Mouse (Mus musculus) C2C12 (cell line): ENCODE measurements around the gene Stk10.

ENCODE experiments used
- CEBPB ChIP-seq: IDR thresholded peaks from one replicate; pipeline ENCODE4 v1.6.1; 2011; ENCODE audit warnings: low read depth, mild to moderate bottlenecking, control low read depth, moderate library complexity
- CTCF ChIP-seq: IDR thresholded peaks from one replicate; pipeline ENCODE4 v1.5.1; 2011; ENCODE audit not compliant: control insufficient read depth, insufficient read depth, insufficient read length
- FOSL1 ChIP-seq: IDR thresholded peaks from one replicate; pipeline ENCODE4 v1.8.0; 2011; ENCODE audit warnings: mild to moderate bottlenecking, low read length; ENCODE audit not compliant: poor library complexity, insufficient read depth, severe bottlenecking
- MAX ChIP-seq: IDR thresholded peaks from one replicate; pipeline ENCODE4 v1.6.1; 2011; ENCODE audit warnings: mild to moderate bottlenecking, control low read depth
- MYOD1 ChIP-seq: IDR thresholded peaks from one replicate; pipeline ENCODE4 v1.6.1; 2011; ENCODE audit warnings: low read depth; ENCODE audit not compliant: control insufficient read depth, insufficient read length
- MYOG ChIP-seq: IDR thresholded peaks from one replicate; pipeline ENCODE4 v1.6.1; 2011; ENCODE audit not compliant: control insufficient read depth, insufficient read length; ENCODE audit errors: extremely low read depth
- USF1 ChIP-seq: IDR thresholded peaks from one replicate; pipeline ENCODE4 v1.6.1; 2011; ENCODE audit warnings: low read depth, mild to moderate bottlenecking, control low read depth, moderate library complexity

DNA sequence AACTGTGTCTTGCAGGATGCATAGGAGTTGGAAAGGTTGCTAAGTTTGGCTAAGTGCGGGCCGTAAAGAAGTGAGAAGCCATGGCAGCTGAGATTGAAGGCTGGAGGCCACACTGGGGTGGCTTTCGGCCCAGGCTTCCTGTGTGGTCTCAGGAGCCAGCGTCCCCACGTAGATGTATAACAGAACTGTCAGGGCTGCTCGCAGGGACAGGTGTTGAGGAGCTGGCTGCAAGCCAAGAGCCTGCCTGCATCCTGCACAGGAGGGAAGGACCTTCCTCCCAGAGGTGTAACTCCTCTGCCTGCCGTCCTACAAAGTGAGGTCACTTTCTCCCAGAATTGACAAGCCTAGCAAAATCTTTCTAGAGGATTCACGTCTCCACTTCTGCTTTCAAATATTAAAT lies 25.6 kb downstream of the Stk10 start:
- no peak for TF ChIP-seq CTCF
- TF ChIP-seq MAX, result no peak
- TF ChIP-seq MYOG, result no peak
- TF ChIP-seq CEBPB, result no peak
- no peak for TF ChIP-seq USF1
- TF ChIP-seq MYOD1, result no peak
- no peak for TF ChIP-seq FOSL1
